Mouse (Mus musculus): Measurements from ENCODE around the gene Amigo1. TPM values are rescaled to one million over a fixed set of nuclear protein-coding genes. Genes with fewer than 3 reads are reported as not detected.
"Not testable (repeated sequence)": the region's sequence is repeated elsewhere in the genome, so short reads cannot be mapped to it uniquely, and the experiment has no call there.

Amigo1 gene
- total RNA-seq, 2 experiments from 2014 or later = 21.3 to 23.3 TPM

- DNase-seq = no peak
Observed at GRCm38 (mm10) chr3:108209001-108209400, 22.9 kb downstream of the Amigo1 start.

GRCm38 (mm10) chr3:108209536-108209935 is 23.4 kb downstream of the Amigo1 start:
- no peak for DNase-seq

DNA sequence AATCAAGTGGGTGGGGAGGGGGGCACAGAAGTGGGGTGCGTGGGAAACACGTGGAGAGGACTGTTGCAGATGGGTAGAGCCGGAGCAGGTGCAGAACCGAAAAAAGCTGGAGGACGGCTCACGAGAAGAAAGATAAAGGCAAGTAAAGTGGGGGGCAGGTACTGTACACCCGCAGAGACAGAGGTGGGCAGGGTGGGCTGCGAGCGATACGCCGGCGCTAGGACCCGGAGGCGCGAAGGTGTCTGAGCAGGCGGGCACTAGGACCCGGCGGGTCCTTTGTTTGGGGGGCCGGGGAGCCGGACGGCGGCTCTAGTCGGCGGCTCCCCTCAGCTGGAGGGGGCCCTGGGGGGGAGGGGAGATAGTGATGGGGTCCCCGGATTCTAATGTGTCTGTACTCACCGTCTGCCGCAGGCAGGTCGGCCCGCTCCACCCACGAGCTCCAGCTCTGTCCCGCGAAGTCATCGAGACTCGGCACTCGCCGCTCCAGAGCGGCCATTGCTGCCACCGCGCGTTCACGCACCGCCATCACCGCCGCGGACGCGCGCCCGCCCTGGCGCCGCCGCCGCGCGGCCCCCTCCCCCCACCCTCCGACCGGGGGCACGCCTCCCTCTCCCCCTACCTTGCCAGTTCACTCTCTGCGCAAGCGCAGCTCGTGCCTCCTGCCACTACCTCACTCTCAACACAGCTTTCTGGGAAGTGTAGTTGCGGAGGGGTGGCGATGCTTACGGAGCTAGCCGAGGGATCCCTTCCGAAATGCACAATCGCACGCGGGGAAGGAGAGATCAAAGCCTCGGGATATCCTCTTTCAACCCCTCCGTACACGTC is 24.0 kb downstream of the Amigo1 start:
- DNase-seq = peak; percentile 94

DNA sequence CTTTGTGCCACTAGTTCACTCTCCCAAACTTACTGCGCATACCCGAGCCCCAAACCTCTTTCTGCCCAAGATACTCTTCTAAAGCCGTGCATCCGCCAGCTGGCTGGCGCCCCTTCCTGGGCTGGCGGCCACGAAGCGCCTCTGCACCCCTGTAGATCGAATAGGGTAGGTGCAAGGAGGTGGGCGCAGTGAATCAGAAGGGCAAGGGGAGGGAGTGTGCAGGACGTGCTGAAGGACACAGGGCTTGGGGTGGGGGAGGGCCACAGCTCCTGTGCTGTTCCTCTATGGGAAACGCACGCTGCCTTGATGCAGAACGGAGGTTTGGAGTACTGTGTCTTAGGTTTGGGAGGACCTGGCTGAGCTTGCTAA is 24.6 kb downstream of the Amigo1 start, which contains the start of gene Atxn7l2:
Gene Atxn7l2, minus strand, starts transcription at position 164 of the 369 bp plus-strand sequence.
- no peak for DNase-seq

DNA sequence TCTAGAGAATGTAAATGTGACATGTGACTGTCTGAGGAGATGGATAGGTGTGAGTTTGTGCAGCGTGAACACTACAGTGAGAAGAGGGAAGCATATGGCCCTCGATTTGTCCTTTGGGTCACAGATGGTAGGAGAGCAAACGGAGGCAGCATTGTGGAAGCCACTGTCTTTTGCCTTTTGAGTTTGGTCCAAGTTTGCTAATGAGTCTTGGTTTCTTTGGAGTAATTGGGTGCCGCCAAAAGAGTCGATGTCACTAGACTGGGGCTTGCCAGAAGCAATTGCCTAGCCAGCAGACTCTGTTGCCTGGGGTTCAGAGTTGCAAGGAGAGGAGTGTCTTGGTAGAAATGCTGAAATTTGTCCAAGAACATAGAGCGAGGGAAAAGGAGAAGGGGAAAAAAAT is 25.7 kb downstream of the Amigo1 start:
- DNase-seq = no peak

DNA sequence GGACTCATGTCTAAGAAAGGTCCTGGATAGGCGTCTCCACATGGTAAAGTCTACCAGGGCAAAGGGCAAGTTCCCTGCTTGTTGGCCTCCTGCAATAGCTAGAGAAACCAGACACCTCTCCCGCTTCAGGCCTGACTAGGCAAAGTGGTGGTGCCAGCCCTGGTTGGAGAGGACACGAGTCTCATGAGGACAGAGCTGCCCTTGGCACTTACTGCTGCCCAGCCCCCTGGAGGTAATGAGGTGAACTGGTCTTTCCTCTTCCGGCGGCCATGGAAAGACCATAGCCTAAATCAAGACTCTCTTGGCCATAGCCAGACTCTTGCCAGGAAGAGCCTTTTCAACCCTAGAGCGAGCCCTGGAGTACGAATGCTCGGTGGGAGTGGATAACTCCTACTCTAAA is 26.3 kb downstream of the Amigo1 start:
- DNase-seq = peak; percentile 86

DNA sequence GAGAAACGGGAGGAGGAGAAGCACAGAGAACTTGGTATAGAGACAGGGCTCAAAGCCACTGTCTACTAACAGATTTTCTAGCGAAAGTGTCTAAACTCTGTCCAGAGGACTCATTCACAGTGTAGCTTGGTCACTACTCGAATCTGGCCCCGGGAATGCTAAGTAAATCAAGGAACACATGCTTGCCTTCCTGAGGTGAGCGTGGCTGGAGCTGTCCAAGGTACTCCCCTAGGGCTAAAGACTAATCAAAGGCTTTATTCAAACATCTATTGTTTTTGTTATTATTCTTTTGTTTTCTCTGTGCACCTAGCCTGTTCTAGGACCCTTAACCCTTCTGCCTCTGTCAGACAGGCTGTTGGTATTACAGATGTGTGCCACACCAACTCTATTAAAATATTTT is 28.6 kb downstream of the Amigo1 start:
- no peak for DNase-seq

GRCm38 (mm10) chr3:108220661-108221060 is 34.5 kb downstream of the Amigo1 start:
- peak; percentile 73 for DNase-seq

DNA sequence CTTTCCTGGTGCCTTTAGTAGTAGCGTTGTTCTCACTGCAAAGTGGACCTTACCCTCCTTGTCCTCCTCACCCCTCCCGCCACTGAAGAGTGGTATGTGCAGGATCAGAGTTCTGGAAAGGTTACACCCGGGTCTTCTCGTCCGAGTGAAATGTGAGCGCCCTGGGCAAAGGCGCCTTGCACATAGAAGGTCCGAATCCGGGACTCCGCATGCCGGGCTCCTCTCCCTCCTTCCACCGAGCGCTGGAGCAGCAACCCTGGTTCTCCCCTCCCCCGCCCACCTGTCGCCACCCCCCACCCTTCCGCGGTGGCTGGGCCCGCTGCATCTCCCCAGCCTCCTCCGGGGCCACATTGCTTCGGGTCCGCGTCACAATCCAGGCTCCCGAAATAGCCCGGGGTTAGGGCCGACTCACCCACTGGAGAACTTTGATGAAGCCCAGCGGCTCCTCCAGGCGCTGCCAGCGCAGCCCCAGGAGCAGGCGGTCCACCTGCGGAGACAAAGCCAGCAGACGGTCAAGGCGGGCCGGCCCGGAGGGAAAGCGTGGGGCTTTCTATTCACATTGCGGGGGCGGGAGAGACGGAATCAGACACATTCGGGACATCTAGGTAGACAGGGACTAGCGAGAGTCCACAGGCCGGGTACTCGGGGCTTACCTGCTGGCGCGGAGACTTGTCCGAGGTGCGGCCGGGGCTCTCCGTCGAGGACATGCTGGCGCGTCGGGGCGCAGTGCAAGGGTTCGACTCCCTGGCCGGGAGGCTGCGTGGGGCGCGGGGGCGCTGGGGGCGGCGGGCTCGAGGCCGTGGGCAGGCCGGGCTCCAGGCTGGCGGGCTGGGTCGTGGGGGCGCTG is 39.8 kb downstream of the Amigo1 start:
- DNase-seq = peak; percentile 89

- DNase-seq = peak; percentile 85
Observed at GRCm38 (mm10) chr3:108226558-108227350, 40.6 kb downstream of the Amigo1 start, which contains the start of gene Sypl2. Sypl2 (minus strand) TSS chr3:108226648.

- DNase-seq = no peak
Observed at GRCm38 (mm10) chr3:108227521-108227920, 41.4 kb downstream of the Amigo1 start.

DNA sequence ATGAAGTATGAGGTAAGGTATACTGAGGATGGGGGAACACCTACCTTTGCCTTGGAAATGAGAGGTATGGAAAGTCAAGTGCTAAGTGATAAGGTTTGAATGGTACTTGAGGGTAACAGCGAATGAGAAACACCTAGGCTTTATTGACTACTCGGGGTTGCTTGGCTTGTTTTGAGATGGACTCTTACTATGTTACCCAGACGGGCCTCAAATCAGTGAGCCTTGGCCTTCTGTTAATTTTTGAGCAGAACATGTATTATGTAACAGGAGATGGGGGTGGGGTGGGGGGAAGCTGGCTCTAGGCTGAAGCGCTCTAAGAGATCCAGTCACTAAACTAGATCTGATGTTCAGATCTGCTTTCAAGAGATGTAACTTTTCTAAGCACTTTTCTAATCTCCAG is 45.5 kb downstream of the Amigo1 start:
- DNase-seq = no peak

- not testable (repeated sequence) for DNase-seq
Observed at GRCm38 (mm10) chr3:108237474-108238102, 51.5 kb downstream of the Amigo1 start.

- no peak for DNase-seq
Observed at GRCm38 (mm10) chr3:108241243-108241839, 55.2 kb downstream of the Amigo1 start.

Other genes with a start within 250 kb of the Amigo1 start
- under 1 TPM; 0.38 to 1.00 TPM for gene Gstm6, start 242.6 kb upstream of the Amigo1 start, total RNA-seq (2021)
- gene Gstm3, start 217.1 kb upstream of the Amigo1 start, total RNA-seq (2021) = not detected
- gene Gstm2, start 199.9 kb upstream of the Amigo1 start, total RNA-seq (2021) = 100 to 1,000 TPM in 1 of 2 experiments, 10 to 100 TPM in 1; 77.6 to 100 TPM
- gene Gstm1, start 168.4 kb upstream of the Amigo1 start, total RNA-seq (2021) = 100 to 1,000 TPM; 153 to 158 TPM
- 10 to 100 TPM; 11.8 to 12.1 TPM for gene Gstm4, start 141.4 kb upstream of the Amigo1 start, total RNA-seq (2021)
- 1 to 10 TPM; 3.5 to 5.5 TPM for gene Ampd2, start 99.7 kb upstream of the Amigo1 start, total RNA-seq (2021)
- under 1 TPM in 1 of 2 experiments, not detected in 1; 0.15 TPM for gene Gnat2, start 93.5 kb upstream of the Amigo1 start, total RNA-seq (2021)
- gene Gnai3, start 40.2 kb upstream of the Amigo1 start, total RNA-seq (2021) = 10 to 100 TPM; 11.4 to 11.7 TPM
- gene Gpr61, start 31.5 kb upstream of the Amigo1 start, total RNA-seq (2021) = not detected
- gene Cyb561d1, start 14.9 kb downstream of the Amigo1 start, total RNA-seq (2021) = 1 to 10 TPM; 2.7 TPM
- gene Atxn7l2, start 24.6 kb downstream of the Amigo1 start, total RNA-seq (2021) = 1 to 10 TPM; 6.1 to 6.5 TPM
- 100 to 1,000 TPM; 596 to 597 TPM for gene Sypl2, start 40.3 kb downstream of the Amigo1 start, total RNA-seq (2021)
- 10 to 100 TPM; 48.6 to 50.5 TPM for gene Psma5, start 70.6 kb downstream of the Amigo1 start, total RNA-seq (2021)
- 10 to 100 TPM; 34.0 to 48.3 TPM for gene Sort1, start 97.7 kb downstream of the Amigo1 start, total RNA-seq (2021)
- not detected for gene Mybphl, start 178.6 kb downstream of the Amigo1 start, total RNA-seq (2021)
- gene Psrc1, start 197.5 kb downstream of the Amigo1 start, total RNA-seq (2021) = under 1 TPM in 1 of 2 experiments, not detected in 1; 0.32 TPM
- gene Celsr2, start 229.2 kb downstream of the Amigo1 start, total RNA-seq (2021) = 1 to 10 TPM; 4.8 to 5.9 TPM